Mouse (Mus musculus) hindbrain, embryonic 15.5 days (tissue): ENCODE results near the gene Mthfd2. TPM values are rescaled to one million over a fixed set of nuclear protein-coding genes. Genes with fewer than 3 reads are reported as not detected.

Experiments
- ATAC-seq: fragments of 200-750 bp; cut with Nextera tagmentation; 2 replicates; pipeline ENCODE4 v1.8.0; 2017; ENCODE audit warnings: low read depth, moderate number of reproducible peaks, moderate TSS enrichment; ENCODE audit not compliant: low FRiP score
- H3K27ac ChIP-seq: fragments of 300-500 bp; sonication (generic); replicated peaks from 2 replicates; pipeline ENCODE4 v1.5.1; 2015; ENCODE audit warnings: mild to moderate bottlenecking, inconsistent platforms
- H3K27me3 ChIP-seq: fragments of 300-500 bp; sonication (generic); 2 replicates; pipeline ENCODE4 v1.6.1; 2015; ENCODE audit warnings: control low read depth, inconsistent platforms
- H3K36me3 ChIP-seq: fragments of 300-500 bp; sonication (generic); 2 replicates; pipeline ENCODE4 v1.6.1; 2015; ENCODE audit warnings: control low read depth, inconsistent platforms
- H3K4me1 ChIP-seq: fragments of 300-500 bp; sonication (generic); replicated peaks from 2 replicates; pipeline ENCODE4 v1.6.1; 2015; ENCODE audit warnings: control low read depth, inconsistent platforms
- H3K4me2 ChIP-seq: fragments of 300-500 bp; sonication (generic); 2 replicates; pipeline ENCODE4 v1.6.1; 2015; ENCODE audit warnings: moderate library complexity, mild to moderate bottlenecking, inconsistent platforms
- H3K4me3 ChIP-seq: fragments of 300-500 bp; sonication (generic); 2 replicates; pipeline ENCODE4 v1.5.1; 2015; ENCODE audit warnings: mild to moderate bottlenecking, inconsistent platforms
- H3K9ac ChIP-seq: fragments of 300-500 bp; sonication (generic); 2 replicates; pipeline ENCODE4 v1.6.1; 2015; ENCODE audit warnings: inconsistent platforms
- H3K9me3 ChIP-seq: fragments of 300-500 bp; sonication (generic); 2 replicates; pipeline ENCODE4 v1.6.1; 2016; ENCODE audit warnings: control low read depth, inconsistent platforms
- WGBS: fragments of 180-500 bp; shearing (Covaris S2); methylation state at CpG from one replicate; pipeline ENCODE4 v1.1.7; 2015; 5-methylcytosine and 5-hydroxymethylcytosine counted together
- polyA plus RNA-seq: library from polyadenylated mRNA; unstranded; fragments of >200 nt; fragmentation: Nextera tagmentation; extraction: Ambion mirVana; gene quantifications from 2 replicates; pipeline ENCODE4 v1.2.1, GENCODE M21; 2015

Mthfd2 gene
- 28.9 and 32.8 TPM in 2 replicates for polyA plus RNA-seq

GRCm38 (mm10) chr6:83325525-83326393, at the start of gene Mthfd2, which contains the start of gene Mob1a:
Mthfd2 (minus strand) TSS chr6:83325908.
Mob1a (plus strand) TSS chr6:83326016.
- Histone ChIP-seq H3K9me3 (no peaks in the 10 kb centered on the region), H3K4me2 (peak within 1 kb of the TSS; percentile 77), H3K9ac (peak within 1 kb of the TSS; percentile 88), H3K4me1 (peaks cover 20% of the 10 kb centered on the region), H3K27ac (peak within 1 kb of the TSS; percentile 92), H3K36me3 (peaks cover 8% of the 10 kb centered on the region), H3K4me3 (peak within 1 kb of the TSS; percentile 82), H3K27me3 (no peaks in the 10 kb centered on the region)
- under 1% methylated on average over 53 of the region's 65 CpGs for WGBS
- peak; percentile 97 for ATAC-seq

DNA sequence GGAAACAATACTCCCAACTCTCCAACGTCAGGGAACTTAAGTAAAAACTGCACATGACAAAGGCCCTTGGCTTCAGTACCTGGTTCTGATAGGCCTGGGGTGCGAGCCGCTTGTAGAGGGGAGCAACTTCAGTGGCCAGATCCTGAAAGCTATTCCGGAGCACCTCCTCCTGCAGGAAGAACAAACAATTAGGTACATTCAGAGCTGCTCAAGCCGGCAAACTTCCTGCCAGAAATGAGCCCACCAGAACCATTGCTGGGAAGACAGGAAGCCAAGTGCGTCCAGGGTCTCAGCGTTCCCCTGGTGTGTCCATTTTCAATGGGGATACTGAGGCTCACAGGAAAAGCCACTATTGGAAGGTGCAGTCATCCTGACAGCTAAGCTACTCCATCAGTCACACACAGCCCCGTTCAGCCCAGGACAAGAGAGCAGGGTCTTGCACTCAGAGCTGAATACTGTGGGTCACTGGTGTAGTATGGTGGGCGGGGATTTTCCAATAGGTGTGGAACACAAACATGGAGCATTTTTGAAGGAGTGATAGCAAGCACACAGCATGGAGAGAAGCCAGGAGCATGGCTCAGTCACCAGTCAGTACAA, 48.1 kb upstream of the Mthfd2 start:
- Histone ChIP-seq H3K9me3 (no peaks in the 10 kb centered on the region), H3K27ac (no peak overlapping the region), H3K9ac (no peak overlapping the region), H3K4me1 (no peaks in the 10 kb centered on the region), H3K4me2 (no peak overlapping the region), H3K36me3 (peaks cover 94% of the 10 kb centered on the region), H3K27me3 (no peaks in the 10 kb centered on the region), H3K4me3 (no peak overlapping the region)
- ATAC-seq: no peak
- WGBS: 85% methylated on average over 9 of the region's 9 CpGs

DNA sequence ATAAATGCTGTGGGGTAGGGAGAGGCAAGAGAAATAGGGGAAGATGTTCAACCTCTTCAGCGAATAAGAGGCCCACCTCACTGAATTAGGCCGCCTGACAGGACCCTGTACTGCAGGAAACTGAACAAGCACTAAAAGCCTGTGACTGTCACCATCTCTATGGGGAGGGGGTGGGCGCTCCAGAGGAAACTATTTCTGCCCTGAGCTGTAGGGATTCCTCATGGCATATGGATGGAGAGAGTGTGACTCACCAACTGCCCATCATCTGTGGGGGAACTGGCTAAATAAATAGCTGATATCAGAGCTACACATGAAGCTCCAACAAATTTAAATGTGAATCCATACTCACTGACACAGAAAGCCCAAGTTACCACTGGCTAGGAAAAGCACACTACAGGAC, 45.6 kb upstream of the Mthfd2 start:
- Histone ChIP-seq H3K36me3 (peaks cover 90% of the 10 kb centered on the region), H3K4me3 (no peak overlapping the region), H3K4me1 (no peaks in the 10 kb centered on the region), H3K9me3 (no peaks in the 10 kb centered on the region), H3K27ac (no peak overlapping the region), H3K4me2 (no peak overlapping the region), H3K27me3 (no peaks in the 10 kb centered on the region), H3K9ac (no peak overlapping the region)
- 88% methylated on average over 3 of the region's 3 CpGs for WGBS
- no peak for ATAC-seq

DNA sequence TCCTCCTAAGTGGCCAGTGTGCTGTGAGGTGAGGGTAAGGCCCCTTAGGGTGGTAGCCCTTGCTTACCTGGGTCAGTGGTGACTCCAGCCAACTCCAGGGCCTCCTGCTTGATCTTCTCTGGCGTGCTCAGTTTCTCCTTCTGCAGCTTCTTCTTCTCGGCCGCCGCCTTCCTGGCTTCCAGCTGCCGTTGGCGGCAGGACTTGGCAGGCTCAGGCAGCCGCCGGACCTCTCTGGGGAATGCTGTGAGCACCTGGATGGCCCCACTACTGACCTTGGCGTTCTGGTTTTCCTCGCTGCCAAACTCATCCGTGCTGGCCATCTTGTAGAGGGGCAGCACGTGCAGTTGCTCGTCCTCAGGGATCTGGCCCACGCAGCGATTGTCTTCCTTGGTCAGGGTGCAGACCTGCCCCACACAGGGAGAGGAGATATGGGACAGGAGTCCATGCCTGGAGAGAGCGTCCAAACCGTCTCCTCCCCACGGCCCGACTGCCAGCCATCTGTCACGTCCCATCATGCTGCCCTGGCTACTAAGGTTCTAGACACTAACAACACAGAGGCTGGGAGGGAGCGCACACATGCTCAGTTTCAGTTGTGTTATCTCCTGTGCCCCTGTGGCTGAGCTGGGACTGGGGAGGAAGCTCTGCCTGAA, 44.7 kb upstream of the Mthfd2 start:
- no peak overlapping the region for H3K9ac ChIP-seq
- 90% methylated on average over 21 of the region's 21 CpGs for WGBS
- no peak for ATAC-seq

DNA sequence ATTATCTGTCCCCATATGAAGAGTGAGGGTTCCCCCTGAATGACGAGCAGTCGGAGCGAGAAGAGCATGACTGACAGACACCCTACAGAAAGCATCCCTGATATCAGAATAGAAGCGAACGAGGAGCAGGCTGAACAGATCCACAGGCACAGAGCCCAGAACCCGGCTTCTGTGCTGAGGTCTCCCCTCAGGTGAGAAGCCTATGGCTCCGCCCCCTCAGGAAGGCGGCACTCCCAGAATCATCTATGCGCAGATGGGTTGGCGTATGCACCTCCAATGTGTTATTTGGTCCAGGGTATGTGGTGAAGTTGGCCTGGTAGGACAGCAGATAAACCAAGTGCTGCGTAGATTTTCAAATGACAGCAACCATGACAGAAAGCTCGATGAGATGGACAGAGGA, 37.4 kb upstream of the Mthfd2 start:
- Histone ChIP-seq H3K27ac (no peak overlapping the region), H3K4me3 (no peak overlapping the region), H3K4me1 (no peaks in the 10 kb centered on the region), H3K9ac (no peak overlapping the region), H3K36me3 (peaks cover 18% of the 10 kb centered on the region), H3K27me3 (no peaks in the 10 kb centered on the region), H3K9me3 (no peaks in the 10 kb centered on the region), H3K4me2 (no peak overlapping the region)
- WGBS: 92% methylated on average over 12 of the region's 12 CpGs
- ATAC-seq: no peak

More for the DNA sequence above, 44.7 kb upstream of the Mthfd2 start:
- Histone ChIP-seq H3K4me1 (no peaks in the 10 kb centered on the region), H3K27me3 (no peaks in the 10 kb centered on the region), H3K27ac (no peak overlapping the region), H3K4me3 (no peak overlapping the region), H3K9me3 (no peaks in the 10 kb centered on the region), H3K4me2 (no peak overlapping the region), H3K36me3 (peaks cover 81% of the 10 kb centered on the region)

- Histone ChIP-seq H3K9ac (no peak overlapping the region), H3K4me1 (peaks cover 3% of the 10 kb centered on the region), H3K27me3 (no peaks in the 10 kb centered on the region), H3K4me2 (no peak overlapping the region), H3K9me3 (no peaks in the 10 kb centered on the region), H3K27ac (no peak overlapping the region), H3K36me3 (peaks cover 6% of the 10 kb centered on the region), H3K4me3 (no peak overlapping the region)
- WGBS: 91% methylated on average over 11 of the region's 11 CpGs
- no peak for ATAC-seq
Measured at GRCm38 (mm10) chr6:83361523-83362248, 36.0 kb upstream of the Mthfd2 start.

- Histone ChIP-seq H3K9me3 (no peaks in the 10 kb centered on the region), H3K9ac (no peak overlapping the region), H3K27ac (no peak overlapping the region), H3K4me1 (peaks cover 4% of the 10 kb centered on the region), H3K4me3 (no peak overlapping the region), H3K36me3 (peaks cover 20% of the 10 kb centered on the region), H3K27me3 (no peaks in the 10 kb centered on the region), H3K4me2 (no peak overlapping the region)
- 93% methylated on average over 10 of the region's 10 CpGs for WGBS
- ATAC-seq: no peak
Measured at GRCm38 (mm10) chr6:83357436-83357835, 31.7 kb upstream of the Mthfd2 start.

GRCm38 (mm10) chr6:83356569-83357138, 30.9 kb upstream of the Mthfd2 start:
- peaks cover 4% of the 10 kb centered on the region for H3K4me1 ChIP-seq
- H3K9me3 ChIP-seq: no peaks in the 10 kb centered on the region
- no peak overlapping the region for H3K9ac ChIP-seq
- H3K4me3 ChIP-seq: no peak overlapping the region
- no peak overlapping the region for H3K4me2 ChIP-seq
- peaks cover 20% of the 10 kb centered on the region for H3K36me3 ChIP-seq
- no peaks in the 10 kb centered on the region for H3K27me3 ChIP-seq
- H3K27ac ChIP-seq: no peak overlapping the region
- WGBS: 23% methylated on average over 7 of the region's 7 CpGs
- ATAC-seq: peak; percentile 74

- Histone ChIP-seq H3K27ac (no peak overlapping the region), H3K4me1 (peaks cover 13% of the 10 kb centered on the region), H3K9me3 (no peaks in the 10 kb centered on the region), H3K4me2 (no peak overlapping the region), H3K9ac (no peak overlapping the region), H3K27me3 (no peaks in the 10 kb centered on the region), H3K36me3 (peaks cover 20% of the 10 kb centered on the region), H3K4me3 (no peak overlapping the region)
- WGBS: 89% methylated on average over 9 of the region's 9 CpGs
- ATAC-seq: no peak
Measured at GRCm38 (mm10) chr6:83354856-83355781, 29.4 kb upstream of the Mthfd2 start.

GRCm38 (mm10) chr6:83352666-83353410, 27.1 kb upstream of the Mthfd2 start:
- no peaks in the 10 kb centered on the region for H3K9me3 ChIP-seq
- no peak for ATAC-seq
- H3K4me2 ChIP-seq: no peak overlapping the region
- H3K4me3 ChIP-seq: no peak overlapping the region
- peaks cover 23% of the 10 kb centered on the region for H3K4me1 ChIP-seq
- WGBS: 90% methylated on average over 24 of the region's 24 CpGs
- H3K36me3 ChIP-seq: peaks cover 14% of the 10 kb centered on the region; the same call in 1 of the 2 replicates
- H3K9ac ChIP-seq: no peak overlapping the region
- H3K27me3 ChIP-seq: no peaks in the 10 kb centered on the region
- no peak overlapping the region for H3K27ac ChIP-seq
